Mouse (Mus musculus) mature B cell (primary cell): ENCODE measurements around the gene Rap1gap2.

Experiments
- in situ Hi-C: fragments of 300-500 bp; cut with MboI; formaldehyde crosslinking; loops from 2 replicates; pipeline ENCODE4 v1.14.3; 2019

Gene Rap1gap2

DNA sequence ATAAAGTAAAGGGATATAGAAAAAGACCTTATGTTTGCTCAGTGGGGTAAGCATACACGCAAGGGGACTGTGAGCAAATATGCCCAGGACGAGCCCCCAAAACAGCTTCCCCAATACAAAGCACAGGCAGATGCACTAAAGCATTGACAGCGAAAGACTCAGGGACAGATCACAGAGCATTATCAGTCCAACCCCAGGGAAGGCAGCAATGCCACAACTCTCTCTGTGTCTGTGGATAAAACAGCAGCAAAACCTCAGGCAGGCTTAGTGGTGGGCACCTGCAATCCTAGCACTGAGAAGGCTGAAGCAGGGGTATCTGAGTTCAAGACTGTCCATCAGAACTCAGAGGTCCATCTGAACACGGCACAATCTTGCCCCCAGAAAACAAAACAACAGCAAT is 73.4 kb downstream of the Rap1gap2 start:
- in situ Hi-C loops, result no loop called here

DNA sequence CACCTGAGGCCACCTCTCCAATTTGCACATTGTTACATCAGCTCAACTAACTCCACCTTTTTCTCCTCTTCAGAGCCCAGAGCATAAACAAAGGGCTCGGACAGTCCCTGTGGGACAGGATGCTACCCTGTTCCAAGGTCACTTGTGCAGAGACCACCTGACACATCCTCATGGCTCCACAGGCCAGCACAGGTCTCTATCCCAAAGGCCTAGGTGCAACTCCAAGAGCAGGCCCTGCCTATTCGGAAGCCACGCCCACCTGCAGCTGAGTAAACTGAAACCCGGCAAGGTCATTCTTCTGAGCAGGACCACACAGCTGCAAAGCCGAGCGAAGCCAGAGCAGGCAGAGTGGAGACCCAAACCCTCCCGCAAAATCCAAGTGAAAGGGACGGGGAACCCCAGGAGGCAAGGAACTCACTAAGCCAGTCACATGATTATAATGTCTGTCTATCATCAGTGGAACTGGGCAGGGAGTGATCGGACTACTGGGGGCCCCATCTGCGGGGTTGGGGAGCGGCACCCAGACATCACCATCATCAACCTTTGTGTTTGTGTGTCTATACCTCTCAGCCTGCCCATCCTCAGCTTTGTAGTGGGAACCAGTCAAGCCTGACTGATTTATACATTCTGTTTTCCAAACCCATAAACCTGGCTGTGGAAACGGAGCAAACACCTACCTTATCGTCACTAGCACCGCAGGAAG is 74.4 kb downstream of the Rap1gap2 start:
- in situ Hi-C loops, result no loop called here

DNA sequence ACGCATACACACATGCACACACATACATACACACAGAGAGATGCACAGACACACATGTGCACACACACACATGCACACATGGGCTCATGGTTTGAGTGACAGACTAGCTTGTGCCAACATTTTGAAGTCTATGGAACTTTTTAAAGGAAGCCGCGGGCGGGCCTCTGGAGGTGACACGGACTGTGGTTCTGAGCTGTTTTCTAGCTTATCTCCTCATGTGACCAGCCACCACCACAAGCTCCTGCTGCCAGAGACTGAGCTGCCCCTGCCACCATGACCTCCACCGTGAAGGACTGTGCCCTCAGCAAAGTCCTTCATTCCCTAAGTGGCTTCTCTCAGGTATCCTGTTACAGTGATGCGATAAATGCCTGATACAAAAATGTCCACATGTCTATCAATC is 76.3 kb downstream of the Rap1gap2 start:
- in situ Hi-C loops, result no loop called here

DNA sequence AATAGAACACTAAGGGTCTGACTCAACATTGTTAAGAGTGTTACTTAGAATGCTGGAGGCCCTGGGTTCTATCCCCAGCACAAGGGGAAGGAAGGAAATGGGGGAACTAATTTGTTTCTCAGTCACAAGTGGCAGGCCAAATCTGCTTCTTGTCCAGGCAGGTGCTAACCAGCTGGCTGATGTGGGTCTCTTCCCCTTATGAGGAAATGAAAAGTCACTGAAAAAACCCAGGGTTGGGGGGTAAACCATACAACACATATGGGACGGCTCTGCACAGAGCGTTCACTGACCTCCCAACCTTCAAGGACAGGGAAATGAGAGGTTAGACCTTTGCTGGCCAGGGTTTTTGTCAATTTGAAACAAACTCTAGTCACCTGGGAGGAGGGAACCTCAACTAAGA is 77.7 kb downstream of the Rap1gap2 start:
- in situ Hi-C loops, result no loop called here

DNA sequence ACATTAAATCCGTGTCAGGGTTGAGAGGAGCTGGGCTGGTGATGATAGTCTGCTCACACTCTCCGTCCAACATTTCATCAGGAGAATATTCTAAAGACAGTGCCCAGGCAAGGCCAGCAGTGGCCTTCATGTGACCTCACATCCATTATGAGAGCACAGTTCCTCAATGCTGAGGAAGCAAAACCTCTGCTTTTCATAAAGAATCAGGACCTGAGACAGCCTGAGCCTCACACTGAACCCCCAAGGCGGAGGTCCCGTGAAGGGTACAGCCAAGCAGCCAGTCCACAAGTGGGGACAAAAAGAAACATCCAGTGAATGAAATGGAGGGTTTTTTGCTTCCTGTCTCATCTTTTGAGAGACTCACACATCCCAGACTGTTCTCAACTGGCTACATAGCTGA is 78.3 kb downstream of the Rap1gap2 start:
- in situ Hi-C loops, result no loop called here

DNA sequence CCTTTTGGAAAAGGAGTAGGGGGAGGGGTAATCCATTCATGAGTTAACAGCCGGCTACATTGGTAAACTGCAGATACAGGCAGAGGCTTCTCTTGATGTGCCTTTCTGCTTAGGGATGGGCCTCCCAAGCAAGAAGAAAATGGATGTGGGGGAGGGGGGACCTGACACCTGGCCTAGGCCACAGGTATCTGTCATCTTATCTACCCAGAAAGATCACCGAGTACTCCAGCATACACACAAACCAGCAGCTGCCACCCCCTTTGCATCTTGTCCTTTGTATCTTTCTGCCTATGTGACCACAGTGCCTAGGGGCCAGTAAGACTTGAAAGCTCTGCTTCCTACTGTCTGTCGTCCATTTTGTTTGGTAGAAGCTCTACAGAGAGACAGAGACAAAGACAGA is 79.0 kb downstream of the Rap1gap2 start:
- in situ Hi-C loops, result no loop called here

DNA sequence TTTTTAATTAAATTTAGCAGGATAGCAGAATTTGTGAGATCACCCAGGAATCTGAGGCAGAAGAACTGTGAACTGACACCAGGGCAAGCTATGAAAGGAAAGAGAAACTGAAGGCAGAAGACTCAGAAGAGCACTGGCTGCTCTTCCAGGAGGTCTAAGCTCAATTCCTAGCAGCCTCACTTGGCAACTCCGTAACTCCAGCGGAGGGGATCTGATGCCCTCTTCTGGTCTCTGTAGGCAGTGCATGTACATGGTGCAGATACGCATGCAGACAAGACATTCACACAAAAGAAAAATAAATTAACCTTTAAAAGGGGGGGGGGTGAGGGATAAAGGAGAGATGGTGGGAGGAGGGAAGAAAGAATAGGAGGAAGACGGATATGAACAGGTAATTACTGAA is 80.9 kb downstream of the Rap1gap2 start:
- in situ Hi-C loops, result no loop called here

DNA sequence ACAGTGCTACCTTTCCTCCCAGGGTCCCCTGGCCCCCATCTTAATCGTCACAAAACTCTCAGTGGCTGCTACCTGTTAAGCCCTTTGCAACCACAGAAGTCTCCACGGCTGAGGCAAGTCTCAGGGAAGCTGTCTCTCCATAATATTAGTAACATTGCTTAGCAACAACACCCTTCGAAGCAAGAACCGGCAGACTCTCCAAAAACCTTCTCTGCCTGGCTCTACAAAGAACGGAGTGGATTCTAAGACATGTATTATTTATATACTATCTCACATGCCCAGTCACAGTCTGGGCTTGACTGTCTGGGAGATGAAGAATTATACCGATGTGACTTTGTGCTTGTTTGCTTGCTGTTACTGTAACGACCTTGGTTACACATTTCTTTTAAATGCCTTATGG is 83.2 kb downstream of the Rap1gap2 start:
- in situ Hi-C loops, result no loop called here

DNA sequence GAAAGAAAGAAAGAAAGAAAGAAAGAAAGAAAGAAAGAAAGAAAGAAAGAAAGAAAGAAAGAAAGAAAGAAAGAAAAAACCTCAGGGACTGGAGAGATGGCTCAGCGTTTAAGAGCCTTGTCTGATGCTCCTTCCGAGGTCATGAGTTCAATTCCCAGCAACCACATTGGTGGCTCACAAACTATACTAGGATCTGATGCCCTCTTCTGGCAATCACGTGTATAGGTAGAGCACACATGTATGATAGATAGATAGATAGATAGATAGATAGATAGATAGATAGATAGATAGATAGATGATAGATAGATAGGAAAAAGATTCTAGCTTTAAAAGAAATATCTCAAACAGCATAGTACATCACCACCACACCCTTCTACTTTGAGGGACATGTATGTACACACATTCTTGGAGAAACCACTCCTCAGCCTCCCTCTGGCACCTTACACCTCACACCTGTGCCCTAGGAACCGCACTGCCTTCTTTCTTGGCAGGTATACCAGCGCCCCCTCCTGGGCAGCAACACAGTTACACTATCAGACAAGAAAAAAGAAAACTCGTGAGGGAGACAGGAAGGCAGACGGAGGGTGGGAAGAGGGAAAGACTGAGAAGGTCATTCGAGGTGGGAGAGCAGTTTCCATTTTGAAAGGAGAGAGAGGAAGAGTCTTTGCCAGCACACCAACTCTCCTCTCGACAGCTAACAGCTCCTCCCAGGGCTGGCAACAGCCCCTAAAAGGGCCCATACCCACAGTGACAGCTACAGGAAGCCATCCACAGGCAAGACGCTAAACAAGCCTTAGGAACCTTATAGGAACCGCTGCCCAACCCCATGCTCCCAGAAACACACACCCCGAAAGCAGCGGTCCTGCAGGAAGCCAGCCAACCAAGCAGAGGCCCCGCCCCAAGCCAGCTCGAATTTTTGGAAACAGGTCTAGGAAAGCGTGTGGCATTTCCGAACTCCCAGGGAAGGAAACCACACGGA is 84.2 kb downstream of the Rap1gap2 start:
- in situ Hi-C loops, result no loop called here

DNA sequence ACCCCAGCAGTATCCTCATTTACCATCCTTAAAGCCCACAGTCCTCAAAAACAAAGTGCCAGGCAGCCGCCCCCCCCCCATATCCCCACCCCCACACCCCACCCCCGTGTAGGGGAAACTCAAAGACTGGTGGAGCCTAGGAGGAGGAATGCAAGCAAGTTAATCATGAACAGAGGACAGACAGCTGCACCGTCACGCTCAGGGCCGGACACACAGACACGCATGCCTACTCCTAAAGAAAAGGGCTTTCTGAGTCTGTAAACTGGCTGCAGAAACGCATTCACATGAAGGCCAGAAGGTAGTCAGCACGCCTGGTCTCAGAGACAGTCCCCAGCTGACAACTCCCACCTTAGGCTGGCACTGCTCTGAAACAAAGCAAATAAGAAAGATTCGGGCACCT is 85.1 kb downstream of the Rap1gap2 start:
- in situ Hi-C loops, result no loop called here

DNA sequence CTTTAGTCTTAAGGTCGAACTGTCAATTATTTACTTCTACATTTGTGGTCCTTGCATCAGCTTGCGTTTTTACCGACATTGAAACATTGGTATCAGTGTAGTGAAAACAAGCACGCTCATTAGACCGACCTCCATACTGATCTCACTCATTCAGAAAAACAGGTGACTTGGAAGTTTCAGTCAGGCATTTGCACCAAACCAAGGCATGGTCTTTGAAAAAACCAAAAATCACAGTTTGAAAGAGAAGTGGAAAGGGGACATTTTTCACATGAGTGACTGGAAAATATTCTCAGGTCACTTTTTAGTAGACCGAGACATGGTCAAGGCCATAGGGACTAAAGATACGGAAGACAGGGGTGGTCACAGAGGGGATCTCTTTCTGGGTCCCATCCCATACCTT is 85.5 kb downstream of the Rap1gap2 start:
- in situ Hi-C loops, result no loop called here

DNA sequence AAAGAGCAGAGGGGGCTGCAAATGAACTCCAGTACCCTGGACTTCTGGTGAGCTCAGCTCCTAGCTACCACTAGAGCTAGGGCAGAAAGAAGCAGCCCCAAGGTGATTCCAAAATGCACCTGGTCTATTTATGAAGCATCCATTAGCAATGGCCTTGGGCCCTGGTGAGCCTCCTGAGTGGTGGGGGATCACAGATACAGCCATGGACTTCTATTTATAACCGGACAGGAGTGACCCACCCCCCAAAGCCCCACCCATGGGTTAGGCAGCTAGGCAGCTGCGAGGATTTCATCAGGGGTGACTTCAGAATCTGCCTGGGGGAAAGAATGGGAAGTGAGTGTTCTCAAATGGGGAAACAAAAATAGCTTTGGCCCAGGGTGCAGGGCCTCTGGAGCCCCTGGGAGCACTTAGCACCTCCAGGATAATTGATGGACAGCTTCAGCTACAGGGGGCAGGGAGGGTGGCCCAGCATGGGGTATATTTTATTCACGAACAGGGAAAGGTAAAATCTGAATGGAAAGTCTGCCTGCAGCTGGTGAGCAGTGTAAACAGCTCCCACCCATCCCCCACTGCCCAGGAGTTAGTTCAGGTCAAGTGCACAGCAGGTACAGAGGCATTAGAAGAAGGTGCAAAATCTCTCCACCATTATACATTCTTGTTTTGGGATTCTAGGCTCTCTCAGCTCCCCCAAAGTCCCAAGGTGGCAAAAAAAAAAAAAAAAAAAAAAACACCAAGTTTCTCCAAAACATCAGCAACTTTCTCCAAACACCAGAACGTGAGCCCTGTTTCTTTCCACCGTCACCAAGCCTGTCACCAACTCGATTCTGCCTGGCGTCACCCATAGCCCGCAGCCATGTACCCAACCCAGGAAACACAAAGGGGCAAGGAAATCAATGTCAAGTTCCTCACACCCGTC is 86.4 kb downstream of the Rap1gap2 start:
- in situ Hi-C loops, result no loop called here

DNA sequence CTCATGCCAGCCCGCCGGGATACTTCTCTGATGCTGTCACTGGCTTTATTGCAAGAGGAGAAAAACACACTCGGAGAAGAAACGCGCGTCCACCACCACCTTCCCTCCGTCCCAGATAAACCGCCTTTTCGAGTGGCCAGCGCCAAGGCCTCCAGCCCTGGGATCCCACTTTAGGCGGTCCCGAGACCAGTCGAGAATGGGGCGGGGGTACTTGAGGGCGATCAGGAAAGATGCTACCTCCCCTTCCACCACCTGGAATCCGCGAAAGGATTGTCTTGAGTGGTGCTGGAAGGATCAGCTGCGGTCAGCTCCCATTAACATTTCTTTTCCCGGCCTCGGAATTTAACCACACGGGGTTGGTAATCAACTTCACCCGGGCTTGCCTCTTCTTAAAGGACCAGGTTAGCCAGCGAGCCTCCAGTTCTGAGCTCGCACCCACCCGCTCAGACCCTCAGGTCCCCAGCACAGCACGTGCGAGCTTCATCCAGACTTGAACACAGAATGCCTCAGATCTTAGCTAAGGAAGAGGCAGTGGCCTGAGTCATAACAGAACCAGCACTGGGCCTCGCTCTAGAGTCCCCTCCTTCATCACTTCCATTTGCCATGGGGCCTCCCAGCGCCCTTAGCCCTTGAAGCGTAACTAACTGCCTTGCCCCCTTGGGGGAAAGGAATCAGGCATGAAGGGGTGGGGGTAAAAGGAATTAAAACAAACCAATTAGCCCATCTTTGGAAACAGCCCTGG is 87.3 kb downstream of the Rap1gap2 start:
- in situ Hi-C loops, result no loop called here

DNA sequence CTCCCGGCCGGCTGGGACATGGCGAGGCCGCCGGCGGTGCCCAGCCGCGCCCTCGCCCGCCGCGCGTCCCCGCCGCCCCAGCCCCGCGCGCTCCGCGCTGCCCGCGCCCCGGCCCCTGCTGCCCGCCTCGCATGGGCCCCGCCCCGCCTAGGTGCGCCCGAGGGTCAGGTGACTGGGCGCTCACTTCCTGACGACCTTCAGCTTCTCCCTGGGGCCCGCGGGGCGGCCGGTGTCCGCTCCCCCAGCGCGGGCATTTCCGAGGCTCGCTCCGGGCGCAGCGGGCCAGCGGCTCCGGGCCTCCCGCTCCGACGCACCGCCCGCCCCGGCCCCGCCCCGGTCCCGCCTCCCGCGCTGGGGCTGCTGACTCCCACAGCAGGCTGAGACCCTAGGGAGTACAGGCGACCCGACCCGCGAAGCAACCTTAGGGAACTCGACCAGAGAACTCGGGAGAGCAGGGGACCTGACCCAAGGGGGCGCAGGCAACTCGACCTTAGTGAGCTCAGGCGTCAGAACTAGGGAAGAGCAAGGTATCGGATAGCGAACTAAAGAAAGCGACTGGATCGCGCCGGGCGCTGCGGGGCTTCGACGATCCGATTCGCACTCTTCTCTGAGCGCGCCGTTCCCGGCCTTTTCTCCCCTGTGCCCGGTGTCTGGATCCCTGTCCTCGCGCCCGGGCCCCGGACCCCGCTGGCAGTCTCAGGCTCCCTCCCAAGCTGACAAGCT is 88.1 kb downstream of the Rap1gap2 start:
- in situ Hi-C loops, result no loop called here

DNA sequence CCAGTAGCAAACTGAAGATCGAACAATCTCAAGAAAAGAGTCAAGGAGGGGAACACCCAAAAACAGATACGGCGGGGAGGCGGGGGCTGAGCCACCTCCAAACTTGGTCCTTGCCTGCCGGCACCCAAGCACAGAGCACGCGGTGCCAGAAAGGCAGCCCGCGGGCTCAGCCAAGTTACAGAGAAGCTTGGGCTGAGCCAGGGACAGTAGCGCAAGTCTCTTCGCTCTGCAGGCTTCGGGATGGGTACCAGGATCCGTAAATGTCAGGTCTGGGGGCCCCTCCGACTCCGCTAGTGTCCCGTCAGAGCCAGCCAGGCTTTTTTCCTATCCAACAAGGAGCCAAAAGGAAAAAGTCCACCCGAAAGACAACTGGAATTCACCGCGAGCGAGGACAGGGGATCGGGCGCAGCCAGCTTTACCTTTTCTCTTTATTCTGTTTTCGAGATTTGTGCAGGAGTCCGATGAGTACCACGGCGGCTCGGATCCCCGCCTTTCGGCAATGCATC is 88.7 kb downstream of the Rap1gap2 start:
- in situ Hi-C loops, result no loop called here

DNA sequence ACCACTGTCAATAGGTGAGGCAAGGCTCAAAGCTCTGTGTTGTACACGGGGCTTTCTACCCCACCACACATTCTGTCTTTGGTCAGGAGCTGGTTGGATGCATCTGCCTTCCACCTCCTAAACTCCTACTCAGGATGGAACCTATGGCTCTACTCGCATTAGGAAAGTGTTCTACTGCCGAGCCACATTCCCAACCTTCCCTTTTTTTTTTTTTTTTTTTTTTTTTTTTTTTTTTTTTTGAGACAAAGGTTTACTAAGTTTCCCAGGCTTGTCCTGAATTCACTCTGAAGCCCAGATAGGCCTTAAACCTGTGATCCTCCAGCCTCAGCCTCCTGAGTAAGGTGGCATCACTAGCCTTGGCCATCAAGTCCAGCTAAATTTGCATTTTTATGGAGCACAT is 90.5 kb downstream of the Rap1gap2 start:
- in situ Hi-C loops, result no loop called here

DNA sequence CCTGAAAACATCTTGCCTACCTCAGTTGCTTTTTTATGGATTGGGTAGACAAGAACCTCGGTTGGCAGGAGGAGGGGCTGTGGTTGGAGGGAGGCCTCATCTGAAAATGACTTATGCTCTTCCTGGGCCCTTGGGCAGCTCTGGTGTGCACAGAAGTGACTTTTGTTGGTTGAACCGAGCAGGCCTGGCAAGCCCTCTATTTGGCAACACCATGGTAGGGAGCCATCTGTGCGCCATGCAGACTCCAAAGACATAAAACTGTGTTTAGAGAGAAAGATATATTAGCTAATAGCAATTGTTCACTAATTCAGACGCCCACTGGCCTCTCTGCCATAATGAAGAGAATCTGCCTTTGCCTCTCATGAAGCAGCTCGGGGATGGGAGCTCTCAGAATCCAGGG is 94.6 kb downstream of the Rap1gap2 start:
- in situ Hi-C loops, result no loop called here

DNA sequence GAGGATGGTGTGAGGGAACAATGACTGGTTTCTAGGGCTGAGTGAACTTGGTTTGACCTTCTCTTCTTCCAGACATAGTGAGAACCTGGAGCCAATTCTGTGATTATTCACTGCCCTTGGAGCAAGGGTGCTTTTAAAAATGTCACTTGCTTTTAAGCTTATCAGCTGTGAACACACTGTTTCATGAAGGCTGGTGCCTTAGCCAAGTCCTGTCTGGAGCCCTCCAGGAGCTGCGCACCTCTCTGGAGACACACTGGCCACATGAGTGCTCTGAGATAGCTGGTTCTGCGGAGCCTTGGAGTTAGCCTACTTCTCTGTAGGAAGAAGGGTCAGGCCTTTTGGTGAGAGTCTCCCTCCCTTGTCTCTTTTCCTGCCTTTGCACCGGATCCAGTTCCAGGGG is 95.7 kb downstream of the Rap1gap2 start:
- in situ Hi-C loops, result no loop called here

DNA sequence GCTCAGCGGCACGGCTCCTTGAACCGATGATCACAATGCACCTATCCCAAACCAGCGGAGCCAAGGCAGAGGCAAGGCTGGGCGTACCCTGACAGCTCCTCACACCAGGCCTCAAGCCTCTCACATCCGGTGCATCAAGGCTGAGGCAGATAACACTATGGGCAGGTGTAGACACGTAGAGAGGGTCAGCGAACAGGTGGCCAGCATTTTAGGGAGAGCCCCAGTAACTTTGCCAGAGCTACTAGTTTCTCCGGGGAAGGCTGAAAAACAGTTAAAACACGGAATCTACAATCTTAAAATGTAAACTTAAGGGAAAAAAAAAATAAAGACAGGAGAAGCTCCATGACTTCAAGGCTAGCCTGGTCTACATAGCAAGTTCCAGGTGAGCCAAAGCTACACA is 98.1 kb downstream of the Rap1gap2 start:
- in situ Hi-C loops, result no loop called here

DNA sequence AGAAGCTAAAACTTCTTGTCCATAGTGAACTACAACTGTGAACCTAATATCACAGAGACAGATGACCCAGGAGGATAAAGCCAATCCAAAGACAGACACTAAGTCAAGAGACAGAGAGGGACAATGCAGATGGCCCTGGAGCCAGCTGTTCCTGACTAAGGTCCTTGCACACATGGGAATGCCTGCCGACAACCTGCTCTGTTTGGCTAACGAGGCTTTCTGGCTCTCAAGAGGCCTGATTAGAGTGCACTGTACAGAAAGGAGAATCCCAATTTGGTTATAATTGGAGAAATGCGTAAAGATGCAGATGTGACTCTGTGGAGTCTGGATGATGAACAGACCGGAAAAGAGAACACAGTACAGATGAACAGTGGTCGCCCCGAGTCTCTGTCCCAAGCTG is 104.4 kb downstream of the Rap1gap2 start:
- in situ Hi-C loops, result no loop called here

DNA sequence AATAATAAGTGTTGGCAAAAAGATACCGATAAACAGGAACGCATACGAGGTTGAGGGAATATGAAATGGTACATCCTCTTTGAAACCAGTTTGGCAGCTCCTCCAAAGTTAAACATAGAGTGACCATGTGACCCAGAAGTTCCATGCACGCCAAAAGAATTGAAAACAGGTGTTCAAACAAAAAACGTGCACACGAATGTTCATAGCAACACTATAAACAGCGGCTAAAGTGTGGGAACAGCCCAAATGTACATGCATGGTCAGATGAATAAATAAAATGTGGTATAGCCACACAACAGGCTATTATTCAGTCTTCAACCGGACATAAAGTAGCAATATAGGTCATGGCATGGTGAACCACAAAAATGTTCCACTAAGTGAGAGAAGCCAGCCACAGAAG is 108.2 kb downstream of the Rap1gap2 start:
- in situ Hi-C loops, result no loop called here
